Mouse (Mus musculus): ENCODE data around the gene Tnni1. TPM values are rescaled to one million over a fixed set of nuclear protein-coding genes. Genes with fewer than 3 reads are reported as not detected.

Tnni1 gene
- polyA plus RNA-seq, 1 experiment from 2014 or later = 4,265 TPM

GRCm38 (mm10) chr1:135812205-135812604 lies 33.0 kb downstream of the Tnni1 start:
- no peak overlapping the region for H3K4me2 ChIP-seq (ENCODE audit: low read depth, low read length)
- H3K27ac ChIP-seq (ENCODE audit: low read length) = peak overlapping the region; percentile 89
- H3K27me3 ChIP-seq (ENCODE audit: control insufficient read depth, insufficient read depth, low read length) = no peaks in the 10 kb centered on the region
- H3K4me1 ChIP-seq (ENCODE audit: control insufficient read depth, insufficient read depth, low read length) = peaks cover 32% of the 10 kb centered on the region
- no peaks in the 10 kb centered on the region for H3K9me3 ChIP-seq (replicated peaks; ENCODE audit: control insufficient read depth, low read length)
- H3K4me3 ChIP-seq (ENCODE audit: low read length) = no peak overlapping the region
- H3K36me3 ChIP-seq (ENCODE audit: control insufficient read depth, insufficient read depth) = peaks cover 21% of the 10 kb centered on the region
- ATAC-seq (replicated peaks; ENCODE audit: extremely low read depth, insufficient read depth, low FRiP score) = no peak
- H3K9ac ChIP-seq (ENCODE audit: low read length) = peak overlapping the region; percentile 57
- WGBS = 32% methylated on average over 3 of the region's 3 CpGs

DNA sequence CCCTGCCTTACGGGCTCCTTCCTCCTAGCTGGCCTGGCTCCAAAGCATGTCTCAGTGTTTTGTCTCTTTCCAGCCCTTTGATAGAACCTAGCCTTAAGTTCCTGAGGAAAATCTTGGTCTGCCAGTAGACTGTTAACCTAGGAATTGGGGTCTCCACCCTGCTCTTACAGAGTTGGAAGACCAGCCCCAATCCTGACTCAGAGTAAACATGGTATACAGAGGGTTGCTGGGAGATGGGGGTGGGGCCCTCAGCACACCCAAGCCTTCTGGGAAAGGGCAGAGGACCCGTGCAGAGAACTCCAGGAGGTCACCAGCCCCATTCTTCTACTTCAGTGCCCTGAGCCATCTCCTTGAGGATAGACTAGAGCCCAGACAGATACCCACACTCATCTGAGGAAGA lies 33.4 kb downstream of the Tnni1 start:
- Histone ChIP-seq H3K27me3 (ENCODE audit: control insufficient read depth, insufficient read depth, low read length) (0 out of 2 replicates have a peak, but pooled peaks cover under 1% of the 10 kb centered on the region), H3K4me1 (ENCODE audit: control insufficient read depth, insufficient read depth, low read length) (peaks cover 29% of the 10 kb centered on the region), H3K4me3 (ENCODE audit: low read length) (no peak overlapping the region), H3K27ac (ENCODE audit: low read length) (peak overlapping the region; percentile 89), H3K9me3 (replicated peaks; ENCODE audit: control insufficient read depth, low read length) (no peaks in the 10 kb centered on the region), H3K4me2 (ENCODE audit: low read depth, low read length) (peak overlapping the region; percentile 14; the same call in 1 of the 2 replicates), H3K36me3 (ENCODE audit: control insufficient read depth, insufficient read depth) (peaks cover 21% of the 10 kb centered on the region), H3K9ac (ENCODE audit: low read length) (peak overlapping the region; percentile 57)
- 14% methylated on average over 2 of the region's 2 CpGs for WGBS
- ATAC-seq (replicated peaks; ENCODE audit: extremely low read depth, insufficient read depth, low FRiP score) = peak; percentile 25

DNA sequence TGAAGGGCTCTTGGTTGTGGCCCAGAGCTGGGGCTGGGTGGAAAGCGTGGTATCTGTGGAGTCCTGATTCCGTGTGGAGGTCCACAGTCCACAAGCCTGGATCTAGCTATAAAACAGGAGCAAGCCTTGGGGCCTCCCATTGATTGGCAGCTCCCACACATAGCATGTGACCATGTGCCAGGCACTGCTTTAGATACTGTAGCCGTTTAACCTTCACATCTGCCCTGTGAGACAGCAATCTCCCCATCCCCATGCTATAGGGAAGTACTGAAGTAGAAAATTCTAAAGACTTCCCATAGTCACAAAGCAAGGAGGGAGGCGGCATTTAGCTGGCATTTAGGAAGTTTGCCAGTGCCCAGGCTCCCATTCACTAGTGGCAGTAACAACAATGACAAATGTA lies 33.8 kb downstream of the Tnni1 start:
- Histone ChIP-seq H3K36me3 (ENCODE audit: control insufficient read depth, insufficient read depth) (peaks cover 16% of the 10 kb centered on the region), H3K27me3 (ENCODE audit: control insufficient read depth, insufficient read depth, low read length) (peaks cover 5% of the 10 kb centered on the region), H3K9me3 (replicated peaks; ENCODE audit: control insufficient read depth, low read length) (no peaks in the 10 kb centered on the region), H3K4me1 (ENCODE audit: control insufficient read depth, insufficient read depth, low read length) (peaks cover 27% of the 10 kb centered on the region), H3K4me3 (ENCODE audit: low read length) (no peak overlapping the region), H3K27ac (ENCODE audit: low read length) (peak overlapping the region; percentile 89), H3K9ac (ENCODE audit: low read length) (peak overlapping the region; percentile 57), H3K4me2 (ENCODE audit: low read depth, low read length) (peak overlapping the region; percentile 14; the same call in 1 of the 2 replicates)
- 48% methylated on average over 4 of the region's 4 CpGs for WGBS
- peak; percentile 33 for ATAC-seq (replicated peaks; ENCODE audit: extremely low read depth, insufficient read depth, low FRiP score)

DNA sequence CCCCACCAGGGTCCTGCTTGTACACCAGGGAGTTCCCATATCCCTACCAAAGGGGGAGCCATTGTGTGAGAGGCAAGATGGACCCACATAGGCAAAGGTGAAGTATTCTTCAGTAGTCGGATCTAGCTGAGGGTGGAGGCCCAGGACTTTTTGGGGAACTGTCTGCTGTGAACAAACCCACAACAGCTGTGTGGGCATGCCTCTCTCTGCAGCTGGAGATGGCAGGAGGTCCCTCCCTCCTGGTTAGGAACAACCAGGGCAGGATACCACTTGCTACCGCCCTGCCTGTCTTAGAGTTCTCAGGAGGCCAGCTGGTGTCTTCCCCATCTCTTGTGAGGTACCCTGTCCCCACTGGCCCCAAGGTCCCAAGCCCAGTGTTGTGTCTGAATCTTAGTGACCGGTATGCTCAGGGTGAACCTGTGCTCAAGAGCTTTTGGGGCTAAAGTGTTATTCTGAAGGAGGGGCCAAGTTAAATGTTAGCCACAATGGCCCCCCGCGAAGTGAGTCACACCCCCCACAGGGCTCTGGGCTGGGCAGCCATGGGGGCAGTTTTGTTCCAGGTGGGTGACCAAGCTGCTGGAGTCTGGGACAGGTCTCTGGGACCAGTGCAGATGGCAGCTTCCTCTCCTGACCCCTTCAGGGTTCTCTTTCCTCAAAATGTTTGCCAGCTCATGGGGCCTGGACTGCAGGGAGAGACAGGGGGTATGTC lies 34.6 kb downstream of the Tnni1 start:
- no peak overlapping the region for H3K4me3 ChIP-seq (ENCODE audit: low read length)
- H3K27me3 ChIP-seq (ENCODE audit: control insufficient read depth, insufficient read depth, low read length) = peaks cover 7% of the 10 kb centered on the region
- no peak overlapping the region for H3K4me2 ChIP-seq (ENCODE audit: low read depth, low read length)
- H3K4me1 ChIP-seq (ENCODE audit: control insufficient read depth, insufficient read depth, low read length) = peaks cover 26% of the 10 kb centered on the region
- H3K9me3 ChIP-seq (replicated peaks; ENCODE audit: control insufficient read depth, low read length) = no peaks in the 10 kb centered on the region
- peak overlapping the region; percentile 89 for H3K27ac ChIP-seq (ENCODE audit: low read length)
- peaks cover 13% of the 10 kb centered on the region for H3K36me3 ChIP-seq (ENCODE audit: control insufficient read depth, insufficient read depth)
- H3K9ac ChIP-seq (ENCODE audit: low read length) = no peak overlapping the region
- WGBS = 74% methylated on average over 5 of the region's 5 CpGs
- ATAC-seq (replicated peaks; ENCODE audit: extremely low read depth, insufficient read depth, low FRiP score) = no peak

GRCm38 (mm10) chr1:135814531-135814930 lies 35.3 kb downstream of the Tnni1 start:
- Histone ChIP-seq H3K36me3 (ENCODE audit: control insufficient read depth, insufficient read depth) (peaks cover 10% of the 10 kb centered on the region), H3K9me3 (replicated peaks; ENCODE audit: control insufficient read depth, low read length) (no peaks in the 10 kb centered on the region), H3K4me1 (ENCODE audit: control insufficient read depth, insufficient read depth, low read length) (peaks cover 26% of the 10 kb centered on the region), H3K27ac (ENCODE audit: low read length) (no peak overlapping the region), H3K27me3 (ENCODE audit: control insufficient read depth, insufficient read depth, low read length) (peaks cover 7% of the 10 kb centered on the region), H3K4me2 (ENCODE audit: low read depth, low read length) (no peak overlapping the region), H3K9ac (ENCODE audit: low read length) (no peak overlapping the region), H3K4me3 (ENCODE audit: low read length) (no peak overlapping the region)
- 80% methylated on average over 5 of the region's 5 CpGs for WGBS
- no peak for ATAC-seq (replicated peaks; ENCODE audit: extremely low read depth, insufficient read depth, low FRiP score)

- H3K27ac ChIP-seq (ENCODE audit: low read length) = no peak overlapping the region
- no peaks in the 10 kb centered on the region for H3K36me3 ChIP-seq (ENCODE audit: control insufficient read depth, insufficient read depth)
- H3K4me3 ChIP-seq (ENCODE audit: low read length) = no peak overlapping the region
- 54% methylated on average over 4 of the region's 4 CpGs for WGBS
- H3K9me3 ChIP-seq (replicated peaks; ENCODE audit: control insufficient read depth, low read length) = no peaks in the 10 kb centered on the region
- H3K4me1 ChIP-seq (ENCODE audit: control insufficient read depth, insufficient read depth, low read length) = peaks cover 13% of the 10 kb centered on the region
- no peak for ATAC-seq (replicated peaks; ENCODE audit: extremely low read depth, insufficient read depth, low FRiP score)
- H3K4me2 ChIP-seq (ENCODE audit: low read depth, low read length) = no peak overlapping the region
- H3K27me3 ChIP-seq (ENCODE audit: control insufficient read depth, insufficient read depth, low read length) = peaks cover 12% of the 10 kb centered on the region
- H3K9ac ChIP-seq (ENCODE audit: low read length) = no peak overlapping the region
These were observed 38.4 kb downstream of the Tnni1 start for GRCm38 (mm10) chr1:135817595-135817994.

DNA sequence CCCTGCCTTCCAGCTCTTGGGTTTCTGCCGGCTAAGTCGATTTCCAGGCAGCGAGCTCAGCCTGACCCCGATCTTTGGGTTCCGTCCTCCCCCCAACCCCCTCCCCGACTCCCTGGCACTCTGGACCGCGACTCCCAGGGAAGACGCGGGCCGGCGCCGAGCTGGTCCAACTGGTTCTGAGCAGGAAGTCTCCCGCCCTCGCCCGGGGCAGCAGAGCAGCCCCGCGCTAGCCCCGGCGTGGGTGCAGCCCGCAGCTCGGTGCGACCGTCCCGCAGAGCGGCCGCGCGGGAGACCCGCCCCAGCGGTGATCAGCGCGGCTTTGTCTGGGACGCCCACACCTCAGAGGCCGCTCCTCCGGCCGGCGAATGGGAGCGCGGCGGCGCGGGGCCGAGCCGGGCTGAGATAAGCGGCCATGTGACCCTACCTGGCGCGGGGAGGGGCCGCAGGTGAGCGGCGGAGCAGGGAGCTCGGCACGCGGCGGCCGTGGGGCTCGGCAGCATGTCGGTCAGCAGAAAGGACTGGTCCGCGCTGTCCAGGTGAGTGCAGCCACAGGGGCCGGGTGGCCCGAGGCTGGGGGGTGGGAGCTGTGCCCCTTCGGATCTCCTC lies 39.4 kb downstream of the Tnni1 start, which contains the start of gene Lad1:
TSS of gene Lad1 (plus strand) at position 118 of the 606 bp plus-strand sequence.
- under 1% methylated on average over 63 of the region's 63 CpGs for WGBS
- Histone ChIP-seq H3K27me3 (ENCODE audit: control insufficient read depth, insufficient read depth, low read length) (peaks cover 12% of the 10 kb centered on the region), H3K9ac (ENCODE audit: low read length) (peak within 1 kb of the TSS; percentile 70), H3K4me1 (ENCODE audit: control insufficient read depth, insufficient read depth, low read length) (peaks cover 4% of the 10 kb centered on the region), H3K4me2 (ENCODE audit: low read depth, low read length) (peak within 1 kb of the TSS; percentile 96), H3K4me3 (ENCODE audit: low read length) (peak within 1 kb of the TSS; percentile 61), H3K9me3 (replicated peaks; ENCODE audit: control insufficient read depth, low read length) (no peaks in the 10 kb centered on the region), H3K36me3 (ENCODE audit: control insufficient read depth, insufficient read depth) (no peaks in the 10 kb centered on the region), H3K27ac (ENCODE audit: low read length) (no peak within 1 kb of the TSS)
- ATAC-seq (replicated peaks; ENCODE audit: extremely low read depth, insufficient read depth, low FRiP score) = peak; percentile 20; the same call in 1 of the 2 replicates

DNA sequence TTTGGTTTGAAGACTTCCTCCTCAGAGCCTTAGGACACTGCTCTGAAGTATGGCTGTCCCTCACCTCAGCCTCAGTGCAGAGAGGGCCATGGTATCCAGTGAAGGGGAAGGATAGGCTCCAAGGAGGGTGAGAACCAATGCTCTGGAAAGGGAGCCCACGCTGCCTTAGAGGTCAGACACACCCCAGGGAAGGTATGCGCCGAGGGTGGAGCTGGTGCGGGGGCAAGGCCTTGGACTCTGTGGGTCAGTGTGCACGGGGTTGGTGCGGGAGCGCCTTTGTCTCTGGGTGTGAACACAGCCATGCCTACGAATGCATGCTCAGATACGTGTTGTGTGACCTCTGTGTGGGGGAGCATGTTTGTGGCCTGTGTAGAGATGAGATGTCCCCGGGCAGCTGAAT lies 40.8 kb downstream of the Tnni1 start:
- Histone ChIP-seq H3K36me3 (ENCODE audit: control insufficient read depth, insufficient read depth) (no peaks in the 10 kb centered on the region), H3K4me3 (ENCODE audit: low read length) (no peak overlapping the region), H3K27me3 (ENCODE audit: control insufficient read depth, insufficient read depth, low read length) (peaks cover 12% of the 10 kb centered on the region), H3K9ac (ENCODE audit: low read length) (no peak overlapping the region), H3K27ac (ENCODE audit: low read length) (no peak overlapping the region), H3K4me1 (ENCODE audit: control insufficient read depth, insufficient read depth, low read length) (peaks cover 2% of the 10 kb centered on the region; the same call in 1 of the 2 replicates), H3K4me2 (ENCODE audit: low read depth, low read length) (no peak overlapping the region), H3K9me3 (replicated peaks; ENCODE audit: control insufficient read depth, low read length) (no peaks in the 10 kb centered on the region)
- ATAC-seq (replicated peaks; ENCODE audit: extremely low read depth, insufficient read depth, low FRiP score) = no peak
- WGBS = 85% methylated on average over 10 of the region's 10 CpGs

- H3K4me1 ChIP-seq (ENCODE audit: control insufficient read depth, insufficient read depth, low read length) = peaks cover 2% of the 10 kb centered on the region; the same call in 1 of the 2 replicates
- H3K4me3 ChIP-seq (ENCODE audit: low read length) = no peak overlapping the region
- ATAC-seq (replicated peaks; ENCODE audit: extremely low read depth, insufficient read depth, low FRiP score) = no peak
- H3K36me3 ChIP-seq (ENCODE audit: control insufficient read depth, insufficient read depth) = no peaks in the 10 kb centered on the region
- no peak overlapping the region for H3K9ac ChIP-seq (ENCODE audit: low read length)
- H3K4me2 ChIP-seq (ENCODE audit: low read depth, low read length) = no peak overlapping the region
- H3K27me3 ChIP-seq (ENCODE audit: control insufficient read depth, insufficient read depth, low read length) = peaks cover 12% of the 10 kb centered on the region
- H3K9me3 ChIP-seq (replicated peaks; ENCODE audit: control insufficient read depth, low read length) = no peaks in the 10 kb centered on the region
- H3K27ac ChIP-seq (ENCODE audit: low read length) = no peak overlapping the region
- 81% methylated on average over 16 of the region's 16 CpGs for WGBS
These were observed 41.6 kb downstream of the Tnni1 start for GRCm38 (mm10) chr1:135820736-135821364.
